Comparison of ENCODE assay signal across 27 mouse cellular contexts in the genomic region with DNA sequence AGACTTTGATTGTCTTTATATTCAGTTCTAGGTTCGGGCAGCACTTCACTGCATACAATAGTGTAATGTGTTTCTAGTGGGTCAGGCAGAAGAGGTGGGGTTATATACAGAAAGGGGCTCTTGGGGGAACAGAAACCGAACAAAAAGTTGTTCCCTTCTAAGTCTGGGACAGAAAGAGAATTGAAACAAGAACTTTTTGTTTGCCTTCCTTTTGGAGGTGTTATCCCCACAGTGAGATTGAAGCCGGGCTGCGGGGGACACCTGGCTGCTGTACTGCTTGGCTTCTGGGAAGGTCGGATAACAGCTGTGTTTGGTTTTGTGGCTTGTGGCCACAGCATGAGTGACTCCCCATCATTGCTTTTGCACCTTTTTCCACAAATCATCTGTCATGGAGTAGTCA.
DNase-seq lines count a peak whose midpoint lies in the region; ATAC-seq and TF ChIP-seq lines count a peak whose summit lies in the region.
"Had no signal": no experiment of that assay in that cellular context is flagged by ENCODE, and none has a peak within 500 bp of the region (broad histone marks: within the 10 kb centered on the region; RNA-seq: fewer than 3 reads in every experiment).

No protein-coding gene starts in this region.

- in situ Hi-C loops in CH12.LX (cut with MboI; ENCODE audit: low pct_ligation_motif_present, low pct_unique_long_range_greater_than_20kb, low sequenced_read_pairs): loop anchor here (5.0 kb wide), 1 partner anchor 196 kb away; no protein-coding TSS in a partner anchor

- ATAC-seq in heart, embryonic 12.5 days (ENCODE audit: insufficient number of reproducible peaks, low FRiP score): no peak
- peak; percentile 66 for ATAC-seq in megakaryocyte, adult 5-6 weeks (ENCODE audit: poor library complexity, severe bottlenecking)
- ATAC-seq: activated CD4-positive, CD25-positive, alpha-beta regulatory T cell, adult 4 months; CD4-positive, CD25-positive, alpha-beta regulatory T cell, adult 4 months; forebrain, embryonic 15.5 days; hindbrain, postnatal 0 days; inflammation-experienced regulatory T-cells, adult 6 months had no signal

- H3K27ac ChIP-seq in heart, embryonic 12.5 days (ENCODE audit: poor library complexity, severe bottlenecking): no peak overlapping the region
- H3K27ac ChIP-seq in CH12.LX (ENCODE audit: insufficient read depth, low read depth): no peak overlapping the region
- no peak overlapping the region for H3K27ac ChIP-seq in cerebellum, adult 2 months (ENCODE audit: insufficient read depth, low read length)
- H3K27ac ChIP-seq: embryonic facial prominence, embryonic 12.5 days; embryonic facial prominence, embryonic 15.5 days; forebrain, embryonic 15.5 days; heart, embryonic 15.5 days; hindbrain, embryonic 10.5 days; hindbrain, embryonic 14.5 days; hindbrain, postnatal 0 days had no signal

- no peaks in the 10 kb centered on the region for H3K36me3 ChIP-seq in heart, embryonic 12.5 days
- H3K36me3 ChIP-seq in CH12.LX (replicated peaks in 1 of 2; ENCODE audit: control insufficient read depth in 1 of 2, insufficient read depth in 1 of 2, low read length in 1 of 2): no peaks in the 10 kb centered on the region
- H3K36me3 ChIP-seq: embryonic facial prominence, embryonic 12.5 days; embryonic facial prominence, embryonic 15.5 days; forebrain, embryonic 15.5 days; heart, embryonic 15.5 days; hindbrain, embryonic 10.5 days had no signal

- no peak overlapping the region for H3K4me3 ChIP-seq in heart, embryonic 12.5 days
- H3K4me3 ChIP-seq in CH12.LX (replicated peaks in 1 of 3; ENCODE audit: low read depth in 2 of 3, low read length in 2 of 3, poor library complexity in 1 of 3): no peak overlapping the region
- no peak overlapping the region for H3K4me3 ChIP-seq in cerebellum, adult 2 months (replicated peaks; ENCODE audit: insufficient read depth, low read depth, low read length)
- H3K4me3 ChIP-seq: embryonic facial prominence, embryonic 12.5 days; embryonic facial prominence, embryonic 15.5 days; forebrain, embryonic 15.5 days; heart, embryonic 15.5 days; hindbrain, embryonic 10.5 days had no signal

- DNase-seq in heart, adult 11 months: peak; percentile 71
- DNase-seq in CH12.LX (ENCODE audit: extremely low read depth): peak; percentile 35
- DNase-seq in ovary, postnatal 36 days (ENCODE audit: low spot score): no peak
- no peak for DNase-seq in right cerebral cortex, postnatal 4 days
- DNase-seq in cerebellum, adult 2 months: no peak
- DNase-seq: adrenal gland, adult 8-10 months; adrenal gland, postnatal 25 days; B cell, adult 2 months; cerebellum, adult 11-12 months; cerebellum, adult 9-10 months; cerebellum, postnatal 14 days; gastrocnemius, postnatal 25 days; heart, postnatal 10 days; heart, postnatal 36 days had no signal

- no peak for TF ChIP-seq POLR2A in CH12.LX (IDR thresholded peaks at IDR 0.05; ENCODE audit: low read depth, low read length)
- TF ChIP-seq POLR2A in cerebellum, adult 2 months (IDR thresholded peaks at IDR 0.05; ENCODE audit: borderline replicate concordance, insufficient read depth, low read length): no peak

- H3K9me3 ChIP-seq in heart, embryonic 12.5 days (replicated peaks): no peaks in the 10 kb centered on the region
- no peaks in the 10 kb centered on the region for H3K9me3 ChIP-seq in CH12.LX (replicated peaks; ENCODE audit: low read length)
- H3K9me3 ChIP-seq: embryonic facial prominence, embryonic 12.5 days; embryonic facial prominence, embryonic 15.5 days; forebrain, embryonic 15.5 days; heart, embryonic 15.5 days; hindbrain, embryonic 10.5 days had no signal

- H3K9ac ChIP-seq in heart, embryonic 12.5 days: no peak overlapping the region
- H3K9ac ChIP-seq in CH12.LX (ENCODE audit: insufficient read depth, low read depth): no peak overlapping the region
- H3K9ac ChIP-seq: embryonic facial prominence, embryonic 12.5 days; embryonic facial prominence, embryonic 15.5 days; forebrain, embryonic 15.5 days; heart, embryonic 15.5 days; hindbrain, embryonic 14.5 days had no signal

- peaks cover 48% of the 10 kb centered on the region for H3K27me3 ChIP-seq in heart, embryonic 12.5 days (replicated peaks)
- H3K27me3 ChIP-seq in CH12.LX (replicated peaks): peaks cover 11% of the 10 kb centered on the region
- no peaks in the 10 kb centered on the region for H3K27me3 ChIP-seq in cerebellum, adult 2 months (ENCODE audit: control insufficient read depth, insufficient read depth, low read length)
- H3K27me3 ChIP-seq: embryonic facial prominence, embryonic 12.5 days; embryonic facial prominence, embryonic 15.5 days had no signal

- peaks cover 4% of the 10 kb centered on the region; the same call in 1 of the 2 replicates for H3K4me1 ChIP-seq in heart, embryonic 12.5 days (replicated peaks)
- H3K4me1 ChIP-seq in CH12.LX (ENCODE audit: control insufficient read depth in 1 of 2, insufficient read depth in 2 of 2): peaks cover 0 to 13% of the 10 kb centered on the region in 2 experiments; a peak in 2 of 4 replicates
- no peaks in the 10 kb centered on the region for H3K4me1 ChIP-seq in cerebellum, adult 2 months (ENCODE audit: control insufficient read depth, insufficient read depth, low read length)
- H3K4me1 ChIP-seq: embryonic facial prominence, embryonic 12.5 days; forebrain, embryonic 15.5 days had no signal

- no peak for TF ChIP-seq RAD21 in CH12.LX (IDR thresholded peaks at IDR 0.05; ENCODE audit: low read depth, low read length)

- no peak overlapping the region for H3K4me2 ChIP-seq in heart, embryonic 12.5 days
- no peak overlapping the region for H3K4me2 ChIP-seq in CH12.LX (ENCODE audit: insufficient read depth, low read depth, poor library complexity, severe bottlenecking)
- H3K4me2 ChIP-seq: embryonic facial prominence, embryonic 12.5 days; embryonic facial prominence, embryonic 15.5 days; forebrain, embryonic 15.5 days; heart, embryonic 11.5 days; heart, embryonic 15.5 days; hindbrain, embryonic 14.5 days had no signal

- no peak for TF ChIP-seq EP300 in CH12.LX (IDR thresholded peaks at IDR 0.05; ENCODE audit: low read length)

- dilution Hi-C loops in CH12.LX (cut with MboI; ENCODE audit: extremely low pct_ligation_motif_present, extremely low pct_unique_long_range_greater_than_20kb, low sequenced_read_pairs): no loop called here

- 77% methylated on average over 5 of the region's 5 CpGs for WGBS in heart, embryonic 12.5 days
- WGBS in cerebellum, adult 2 months: 89% methylated on average over 5 of the region's 5 CpGs

- no peak for TF ChIP-seq CTCF in CH12.LX (conservative IDR thresholded peaks at IDR 0.05 in 1 of 2, IDR thresholded peaks at IDR 0.05 in 1 of 2; ENCODE audit: low read depth in 2 of 2, low read length in 2 of 2)
- TF ChIP-seq CTCF in cerebellum, adult 2 months (IDR thresholded peaks at IDR 0.05; ENCODE audit: borderline replicate concordance, insufficient read depth, low read depth, low read length): no peak

- H3K79me2 ChIP-seq in CH12.LX (replicated peaks; ENCODE audit: control insufficient read depth, extremely low read depth, insufficient read depth, poor library complexity, severe bottlenecking): no peaks in the 10 kb centered on the region

TF ChIP-seq in CH12.LX, 34 proteins besides CTCF, POLR2A, EP300 and RAD21:
- TF ChIP-seq MAFK (IDR thresholded peaks at IDR 0.05; ENCODE audit: insufficient replicate concordance, low read length) (no peak), TCF12 (IDR thresholded peaks at IDR 0.05; ENCODE audit: low read depth, low read length) (0 out of 2 replicates have a peak, but pooled peaks have one; percentile 5)

Comparison
In these comparisons a context has a peak if more than half of its experiments do, and no peak if none do; other contexts are left out.
1. DNase-seq: peak in heart, adult 11 months (single experiment) and CH12.LX (single experiment); none in ovary, postnatal 36 days (single experiment), right cerebral cortex, postnatal 4 days (single experiment) and cerebellum, adult 2 months (0 of 2).